Mouse (Mus musculus) bone marrow macrophage, adult 2 months (primary cell): ENCODE measurements around the gene Klf12. TPM values are rescaled to one million over a fixed set of nuclear protein-coding genes. Genes with fewer than 3 reads are reported as not detected.

ENCODE experiments used
- H3K27ac ChIP-seq: 2 replicates; pipeline ENCODE4 v1.5.1; 2012; ENCODE audit warnings: low read depth, low read length; ENCODE audit not compliant: insufficient read depth
- H3K4me1 ChIP-seq: 2 replicates; pipeline ENCODE4 v1.6.1; 2012; ENCODE audit warnings: low read length; ENCODE audit not compliant: control insufficient read depth, insufficient read depth
- H3K4me3 ChIP-seq: 2 replicates; pipeline ENCODE4 v1.5.1; 2012; ENCODE audit warnings: mild to moderate bottlenecking, low read length, moderate library complexity; ENCODE audit not compliant: insufficient read depth
- CTCF ChIP-seq: IDR thresholded peaks from 2 replicates; pipeline ENCODE4 v1.5.1; 2012; ENCODE audit warnings: low read depth, mild to moderate bottlenecking, low read length, moderate library complexity
- POLR2A ChIP-seq: IDR thresholded peaks from 2 replicates; pipeline ENCODE4 v1.6.1; 2012; ENCODE audit warnings: mild to moderate bottlenecking, low read depth, low read length, borderline replicate concordance
- polyA plus RNA-seq: library from polyadenylated mRNA; stranded (reverse); fragments of >200 nt; gene quantifications from 2 replicates; pipeline ENCODE4 v1.2.4, GENCODE M21; 2012; ENCODE audit not compliant: missing spikeins, insufficient read depth, insufficient read length

Gene Klf12
- polyA plus RNA-seq, 1 experiment, result not detected

DNA sequence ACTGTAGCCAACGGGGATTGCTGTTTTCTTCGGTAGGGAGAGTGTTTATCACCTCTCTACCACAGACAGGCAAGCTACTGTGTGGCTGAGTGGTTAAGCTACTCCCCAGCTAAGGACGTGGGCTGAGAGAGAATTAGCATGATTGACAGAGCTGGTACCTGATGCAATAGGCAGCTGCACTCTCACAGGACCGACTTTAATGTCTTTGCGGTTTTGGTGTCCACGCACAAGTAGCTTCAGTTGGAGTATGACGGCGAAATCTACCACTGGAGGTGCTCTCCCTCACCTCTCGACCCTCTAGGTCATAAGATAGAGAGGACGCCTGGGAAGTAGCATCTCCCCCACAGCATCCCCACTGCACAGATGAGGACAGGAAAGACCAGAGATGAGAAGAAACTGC lies 178.9 kb downstream of the Klf12 start:
- no peak overlapping the region for H3K27ac ChIP-seq
- TF ChIP-seq CTCF (no peak), POLR2A (no peak)
- no peaks in the 10 kb centered on the region for H3K4me1 ChIP-seq
- no peak overlapping the region for H3K4me3 ChIP-seq

DNA sequence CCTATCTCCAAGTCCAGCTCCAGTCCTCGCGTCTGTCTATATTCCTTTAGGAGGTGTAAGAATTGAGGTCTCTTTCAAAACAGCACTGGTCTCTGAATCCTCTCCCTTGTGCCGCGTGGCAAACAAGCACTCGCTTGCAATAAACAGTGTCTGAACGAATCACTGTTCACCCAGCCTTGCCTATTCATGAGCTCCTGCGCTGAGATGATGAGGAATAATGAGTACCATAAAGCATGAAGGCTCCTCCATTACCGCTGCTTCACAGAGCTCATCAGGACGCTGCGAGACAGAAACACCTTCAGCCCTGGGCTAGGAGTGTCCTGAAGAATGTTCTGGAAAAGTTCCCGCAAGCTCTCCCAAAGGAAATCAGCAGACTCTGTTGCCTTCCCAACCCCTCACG lies 179.7 kb downstream of the Klf12 start:
- Histone ChIP-seq H3K4me1 (no peaks in the 10 kb centered on the region), H3K27ac (no peak overlapping the region), H3K4me3 (no peak overlapping the region)
- TF ChIP-seq POLR2A, result no peak
- TF ChIP-seq CTCF, result no peak

DNA sequence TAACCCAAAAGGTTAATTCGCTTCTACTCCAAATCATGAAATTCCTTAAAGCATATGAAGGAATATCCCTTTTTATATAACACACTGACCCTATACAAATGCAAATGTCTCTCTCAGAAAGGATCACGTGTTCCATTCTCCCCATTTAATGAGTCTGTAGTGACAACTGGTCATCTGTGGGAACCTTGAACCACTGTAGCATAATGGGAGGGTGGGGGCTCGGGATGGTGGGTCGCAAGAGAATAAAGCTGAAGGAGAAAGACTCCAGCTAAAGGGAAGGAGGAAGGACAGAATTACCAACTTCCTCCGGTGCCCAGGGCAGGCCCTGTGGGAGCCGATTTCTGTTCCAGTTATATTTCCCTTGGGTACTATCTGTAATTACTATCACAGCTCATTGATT lies 180.7 kb downstream of the Klf12 start:
- TF ChIP-seq CTCF (no peak), POLR2A (no peak)
- Histone ChIP-seq H3K4me1 (no peaks in the 10 kb centered on the region), H3K4me3 (no peak overlapping the region), H3K27ac (no peak overlapping the region)

DNA sequence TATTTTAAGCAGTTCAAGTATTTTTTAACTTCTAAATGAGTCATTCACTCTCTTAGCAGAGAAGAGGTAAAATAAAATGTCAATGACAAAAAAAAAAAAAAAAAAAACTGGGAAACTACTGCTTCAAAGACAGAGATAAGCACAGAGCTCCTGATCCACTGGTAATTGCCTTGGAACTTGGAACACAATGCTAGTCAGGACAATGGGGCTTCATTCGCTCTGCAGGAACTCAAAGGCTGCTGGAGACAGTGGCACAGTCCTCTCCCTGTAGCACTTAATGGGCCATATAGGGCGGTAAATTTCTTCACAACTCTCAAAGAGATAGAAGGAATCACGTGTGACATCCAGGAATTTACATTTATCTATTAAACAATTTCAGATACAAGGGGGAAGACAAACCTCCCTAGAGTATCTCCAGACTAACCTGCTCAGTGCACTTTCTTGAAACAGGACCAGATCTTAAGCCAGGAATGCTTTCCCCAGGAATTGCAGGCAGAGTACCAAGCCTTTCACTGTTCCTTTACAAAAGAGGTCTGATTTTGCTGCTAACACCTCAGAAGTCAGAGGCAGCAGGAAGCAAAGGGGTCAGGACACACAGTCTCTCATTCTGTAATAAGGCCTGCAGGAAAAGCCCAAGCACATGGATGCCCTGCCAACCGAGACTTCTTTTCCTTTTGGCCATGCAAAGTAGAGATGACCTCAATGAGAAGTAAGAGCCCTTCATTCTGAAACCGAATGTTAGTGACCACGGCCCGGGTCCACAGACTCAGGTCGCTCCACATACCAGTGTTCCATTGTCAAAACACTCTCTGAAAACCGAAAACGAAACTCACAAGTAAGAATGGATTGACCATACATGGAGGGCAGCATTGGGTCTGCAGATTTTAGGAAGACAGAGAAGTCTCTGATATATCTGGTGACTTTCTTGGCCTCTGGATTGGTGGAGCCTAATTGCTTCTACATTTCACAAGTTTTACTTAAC lies 187.0 kb downstream of the Klf12 start:
- H3K4me1 ChIP-seq, result no peaks in the 10 kb centered on the region
- no peak overlapping the region for H3K4me3 ChIP-seq
- TF ChIP-seq CTCF (no peak), POLR2A (no peak)
- no peak overlapping the region for H3K27ac ChIP-seq

DNA sequence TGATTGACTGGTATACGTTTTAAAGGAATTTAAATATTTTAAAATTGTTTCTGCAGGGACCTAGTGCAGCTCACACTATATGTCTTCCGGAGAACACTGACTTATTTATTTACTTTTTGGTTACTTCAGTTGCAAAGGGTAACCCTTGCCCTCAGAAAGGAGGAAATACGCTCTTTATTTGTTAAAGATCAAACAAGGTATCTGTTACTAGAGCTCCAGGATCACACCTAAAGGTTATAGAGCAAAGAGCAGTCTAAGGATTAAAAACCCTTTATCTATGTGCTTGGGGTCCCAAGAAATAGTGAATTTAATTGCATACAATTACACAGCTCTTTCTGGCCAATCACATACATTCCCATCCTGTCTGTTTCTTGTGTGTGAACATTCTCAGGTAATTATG lies 188.7 kb downstream of the Klf12 start:
- H3K4me3 ChIP-seq, result no peak overlapping the region
- TF ChIP-seq CTCF, result no peak
- no peak for TF ChIP-seq POLR2A

DNA sequence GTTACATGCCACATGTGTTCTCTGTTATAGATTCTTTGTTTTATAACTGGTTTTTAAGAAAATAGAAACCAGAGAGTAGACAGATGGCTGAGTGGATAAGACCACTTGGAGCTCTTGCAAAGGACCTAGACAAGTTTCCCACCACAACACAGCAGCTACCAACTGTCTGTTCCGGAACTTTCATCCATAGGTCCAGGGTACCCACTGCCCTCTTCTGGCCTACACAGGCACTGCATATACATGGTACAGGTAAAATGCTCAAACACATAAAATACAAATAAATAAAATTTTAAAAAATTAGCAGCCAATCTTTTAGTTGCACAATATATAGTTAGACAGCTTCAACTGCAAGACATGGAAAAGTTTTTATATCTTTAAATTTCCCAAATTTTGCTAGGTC lies 194.0 kb downstream of the Klf12 start:
- Histone ChIP-seq H3K4me3 (no peak overlapping the region), H3K27ac (no peak overlapping the region), H3K4me1 (no peaks in the 10 kb centered on the region)
- TF ChIP-seq CTCF (no peak), POLR2A (no peak)

More for the DNA sequence above, 188.7 kb downstream of the Klf12 start:
- no peaks in the 10 kb centered on the region for H3K4me1 ChIP-seq
- H3K27ac ChIP-seq, result no peak overlapping the region

DNA sequence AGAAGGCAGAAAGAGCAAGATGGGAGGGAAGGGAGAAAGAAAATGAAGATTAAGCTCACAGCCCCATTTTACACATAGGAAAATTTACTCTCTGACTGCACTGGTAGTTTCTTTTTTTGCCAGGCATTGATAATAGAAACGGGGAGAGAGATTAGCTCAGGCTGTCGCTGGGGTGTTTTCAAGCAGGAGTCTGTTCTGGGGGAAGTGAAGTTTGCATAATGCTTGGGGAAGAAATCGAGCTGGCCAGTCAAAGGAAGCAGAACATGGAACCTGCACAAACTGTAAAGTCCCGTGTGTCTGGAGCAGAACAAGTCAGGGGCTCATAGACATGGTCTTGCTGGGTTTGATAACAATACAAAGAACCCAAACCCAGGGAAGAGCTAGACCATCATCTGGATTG lies 204.9 kb downstream of the Klf12 start:
- TF ChIP-seq POLR2A (no peak), CTCF (no peak)
- H3K4me3 ChIP-seq, result no peak overlapping the region
- H3K4me1 ChIP-seq, result no peaks in the 10 kb centered on the region
- H3K27ac ChIP-seq, result no peak overlapping the region

DNA sequence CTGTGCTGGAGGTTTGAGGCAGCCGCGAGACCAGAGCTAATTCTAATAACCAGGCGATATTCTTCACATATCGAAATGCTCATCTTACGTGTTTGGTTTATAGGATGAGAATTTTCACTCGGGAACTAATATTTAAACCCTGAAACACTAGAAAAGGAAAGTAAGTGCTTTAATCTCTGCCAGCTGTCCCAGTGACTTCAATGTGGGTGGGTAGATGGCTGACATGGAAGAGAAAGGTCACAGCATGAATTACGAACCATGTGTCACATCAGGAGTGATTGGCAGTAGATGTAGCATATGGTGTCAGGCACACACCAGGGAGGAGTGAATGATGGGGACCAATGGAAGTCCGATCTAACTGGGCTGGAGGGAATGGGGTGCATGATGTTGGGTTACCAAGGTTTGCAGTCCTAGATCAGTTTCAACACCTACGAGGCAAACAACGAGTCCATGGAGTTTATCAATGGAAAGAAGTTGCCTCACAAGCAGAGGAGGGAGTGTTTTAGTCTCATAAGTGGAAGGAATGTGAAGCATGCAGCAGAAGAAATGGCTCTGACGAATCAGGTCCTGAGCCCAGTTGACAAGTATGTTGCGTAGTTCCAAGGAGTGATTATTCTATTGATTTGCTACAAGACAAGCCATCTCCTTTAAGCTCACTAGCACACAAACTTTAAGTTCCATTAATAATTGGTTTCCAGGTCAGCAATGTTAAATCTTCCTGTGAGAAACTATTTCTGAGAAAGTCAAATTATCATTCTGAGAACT lies 211.9 kb downstream of the Klf12 start:
- H3K4me3 ChIP-seq, result no peak overlapping the region
- TF ChIP-seq POLR2A (no peak), CTCF (no peak)
- H3K4me1 ChIP-seq, result no peaks in the 10 kb centered on the region
- no peak overlapping the region for H3K27ac ChIP-seq

DNA sequence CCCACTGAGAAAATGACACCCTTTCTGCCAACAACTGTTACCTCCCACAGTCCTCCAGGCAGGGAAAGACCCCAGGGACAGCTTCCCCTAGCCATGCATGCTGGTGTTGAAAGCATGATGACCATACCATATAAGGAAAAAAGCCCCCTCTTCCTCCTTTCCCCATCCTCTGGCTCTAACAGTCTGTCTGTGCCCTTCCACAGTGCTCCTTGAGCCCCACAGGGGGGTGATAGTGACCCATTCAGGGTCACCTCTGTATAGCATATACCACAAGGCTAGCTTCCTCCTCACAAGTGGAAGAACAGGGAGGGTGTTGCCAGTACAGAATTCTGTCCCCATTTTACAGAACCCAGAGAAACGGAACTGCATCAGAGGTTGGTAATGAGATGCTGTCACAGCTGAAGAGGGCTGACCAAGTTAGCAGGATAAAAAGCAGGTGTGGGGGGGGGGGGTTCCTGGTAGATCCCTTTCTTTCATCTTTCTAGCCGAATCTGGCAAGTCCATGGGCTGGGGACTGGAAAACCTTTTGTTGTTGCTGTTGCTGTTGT lies 214.9 kb downstream of the Klf12 start:
- H3K4me3 ChIP-seq, result no peak overlapping the region
- TF ChIP-seq CTCF, result no peak
- no peak for TF ChIP-seq POLR2A
- H3K27ac ChIP-seq, result no peak overlapping the region
- no peaks in the 10 kb centered on the region for H3K4me1 ChIP-seq
